Mouse (Mus musculus) MEL (cell line): ENCODE measurements around the gene Cdh16. TPM values are rescaled to one million over a fixed set of nuclear protein-coding genes. Genes with fewer than 3 reads are reported as not detected.
"Not testable (repeated sequence)": the region's sequence is repeated elsewhere in the genome, so short reads cannot be mapped to it uniquely, and the experiment has no call there.

Experiments used
- DNase-seq: peaks from one replicate; pipeline ENCODE4 v3.0.0; 2011; ENCODE audit warnings: low read depth, low spot score
- H3K27ac ChIP-seq: 2 replicates; pipeline ENCODE4 v1.5.1; 2012; ENCODE audit warnings: low read depth, mild to moderate bottlenecking, control low read depth, low read length, moderate library complexity; ENCODE audit not compliant: control insufficient read depth
- H3K27me3 ChIP-seq, 2 experiments: fragments of 150-350 bp in 1 of 2; sonication (generic) in 1 of 2; 2 replicates each; pipeline ENCODE4 v1.6.1; 2012; ENCODE audit warnings: low read length in 2 of 2, mild to moderate bottlenecking in 2 of 2, improper control_type of control experiment in 1 of 2, moderate library complexity in 1 of 2; ENCODE audit not compliant: insufficient read depth in 2 of 2, control insufficient read depth in 1 of 2
- H3K36me3 ChIP-seq, 2 experiments: 2 replicates each; pipeline ENCODE4 v1.6.1; 2012 to 2014; ENCODE audit warnings: low read length in 2 of 2, improper control_type of control experiment in 1 of 2, inconsistent platforms in 1 of 2, mild to moderate bottlenecking in 1 of 2; ENCODE audit not compliant: insufficient read depth in 2 of 2, control insufficient read depth in 1 of 2
- H3K4me1 ChIP-seq, 2 experiments: fragments of 150-350 bp in 1 of 2; sonication (generic) in 1 of 2; 2 replicates each; pipeline ENCODE4 v1.6.1; 2012; ENCODE audit warnings: low read length in 2 of 2, improper control_type of control experiment in 1 of 2, mild to moderate bottlenecking in 1 of 2; ENCODE audit not compliant: insufficient read depth in 2 of 2, control insufficient read depth in 1 of 2
- H3K4me3 ChIP-seq, 2 experiments: fragments of 150-350 bp in 1 of 2; sonication (generic) in 1 of 2; 2 replicates each; pipeline ENCODE4 v1.5.1; 2012; ENCODE audit warnings: low read depth in 2 of 2, low read length in 2 of 2, mild to moderate bottlenecking in 2 of 2, moderate library complexity in 2 of 2, control low read depth in 1 of 2, improper control_type of control experiment in 1 of 2; ENCODE audit not compliant: control insufficient read depth in 1 of 2, insufficient read depth in 1 of 2
- H3K79me2 ChIP-seq: 2 replicates; pipeline ENCODE4 v1.6.1; 2012; ENCODE audit warnings: mild to moderate bottlenecking, low read length, moderate library complexity; ENCODE audit not compliant: control insufficient read depth, poor library complexity, insufficient read depth
- H3K9ac ChIP-seq: 2 replicates; pipeline ENCODE4 v1.6.1; 2012; ENCODE audit warnings: low read depth, mild to moderate bottlenecking, control low read depth, low read length, moderate library complexity; ENCODE audit not compliant: control insufficient read depth, poor library complexity, severe bottlenecking
- H3K9me3 ChIP-seq: fragments of 150-350 bp; sonication (generic); replicated peaks from 2 replicates; pipeline ENCODE4 v1.6.1; 2012; ENCODE audit warnings: mild to moderate bottlenecking, low read length, improper control_type of control experiment, moderate library complexity; ENCODE audit not compliant: insufficient read depth
- BHLHE40 ChIP-seq: IDR thresholded peaks from 2 replicates; pipeline ENCODE4 v1.6.1; 2012; ENCODE audit warnings: low read depth, mild to moderate bottlenecking, inconsistent platforms, low read length, improper control_type of control experiment, borderline replicate concordance
- CHD1 ChIP-seq: IDR thresholded peaks from 2 replicates; pipeline ENCODE4 v1.6.1; 2012; ENCODE audit warnings: low read depth, mild to moderate bottlenecking, inconsistent platforms, low read length, improper control_type of control experiment
- CHD2 ChIP-seq: IDR thresholded peaks from 2 replicates; pipeline ENCODE4 v1.6.1; 2011; ENCODE audit warnings: low read length, improper control_type of control experiment
- CTCF ChIP-seq, 3 experiments: IDR thresholded peaks in 2 of 3; conservative IDR thresholded peaks in 1 of 3; 2 replicates each; pipeline ENCODE4 v1.5.1; 2011 to 2012; ENCODE audit warnings: low read length in 3 of 3, low read depth in 2 of 3, mild to moderate bottlenecking in 2 of 3, improper control_type of control experiment in 1 of 3, inconsistent platforms in 1 of 3, mixed read lengths in 1 of 3, moderate library complexity in 1 of 3; ENCODE audit not compliant: control insufficient read depth in 1 of 3, insufficient read depth in 1 of 3, poor library complexity in 1 of 3, severe bottlenecking in 1 of 3
- E2F4 ChIP-seq: IDR thresholded peaks from 2 replicates; pipeline ENCODE4 v1.6.1; 2011; ENCODE audit warnings: low read depth, low read length, improper control_type of control experiment, borderline replicate concordance
- EP300 ChIP-seq, 2 experiments: IDR thresholded peaks; 2 replicates each; pipeline ENCODE4 v1.6.1; 2011; ENCODE audit warnings: improper control_type of control experiment in 2 of 2, low read length in 2 of 2, low read depth in 1 of 2, mild to moderate bottlenecking in 1 of 2
- ETS1 ChIP-seq: IDR thresholded peaks from 2 replicates; pipeline ENCODE4 v1.6.1; 2012; ENCODE audit warnings: low read depth, mild to moderate bottlenecking, inconsistent platforms, low read length, improper control_type of control experiment, moderate library complexity
- GATA1 ChIP-seq: IDR thresholded peaks from 2 replicates; pipeline ENCODE4 v1.6.1; 2011; ENCODE audit warnings: low read depth, low read length, improper control_type of control experiment
- JUND ChIP-seq: IDR thresholded peaks from 2 replicates; pipeline ENCODE4 v1.6.1; 2011; ENCODE audit warnings: low read depth, mild to moderate bottlenecking, improper control_type of control experiment, low read length
- MAFK ChIP-seq: IDR thresholded peaks from 2 replicates; pipeline ENCODE4 v1.6.1; 2011; ENCODE audit warnings: low read depth, mild to moderate bottlenecking, low read length, improper control_type of control experiment, borderline replicate concordance
- MAX ChIP-seq: IDR thresholded peaks from 2 replicates; pipeline ENCODE4 v1.6.1; 2011; ENCODE audit warnings: low read length, improper control_type of control experiment
- MEF2A ChIP-seq: IDR thresholded peaks from 2 replicates; pipeline ENCODE4 v1.6.1; 2014; ENCODE audit warnings: low read depth, mild to moderate bottlenecking, inconsistent platforms, low read length, improper control_type of control experiment; ENCODE audit not compliant: poor library complexity, insufficient replicate concordance, severe bottlenecking; ENCODE audit errors: extremely low read depth
- MXI1 ChIP-seq: IDR thresholded peaks from 2 replicates; pipeline ENCODE4 v1.6.1; 2011; ENCODE audit warnings: mild to moderate bottlenecking, low read depth, low read length, improper control_type of control experiment
- MYB ChIP-seq: IDR thresholded peaks from 2 replicates; pipeline ENCODE4 v1.6.1; 2011; ENCODE audit warnings: mild to moderate bottlenecking, low read depth, low read length, improper control_type of control experiment
- NELFE ChIP-seq: IDR thresholded peaks from 2 replicates; pipeline ENCODE4 v1.6.1; 2011; ENCODE audit warnings: low read depth, low read length, improper control_type of control experiment
- POLR2A ChIP-seq, 2 experiments: IDR thresholded peaks; 2 replicates each; pipeline ENCODE4 v1.6.1; 2011 to 2012; ENCODE audit warnings: low read length in 2 of 2, mild to moderate bottlenecking in 2 of 2, control low read depth in 1 of 2, improper control_type of control experiment in 1 of 2, low read depth in 1 of 2, moderate library complexity in 1 of 2; ENCODE audit not compliant: control insufficient read depth in 1 of 2, insufficient read depth in 1 of 2, poor library complexity in 1 of 2
- RCOR1 ChIP-seq: IDR thresholded peaks from 2 replicates; pipeline ENCODE4 v1.6.1; 2012; ENCODE audit warnings: low read depth, mild to moderate bottlenecking, inconsistent platforms, low read length, improper control_type of control experiment
- SIN3A ChIP-seq: IDR thresholded peaks from 2 replicates; pipeline ENCODE4 v1.6.1; 2012; ENCODE audit warnings: low read length, improper control_type of control experiment, inconsistent platforms
- USF2 ChIP-seq, 2 experiments: IDR thresholded peaks; 2 replicates each; pipeline ENCODE4 v1.6.1; 2011 to 2012; ENCODE audit warnings: improper control_type of control experiment in 2 of 2, low read length in 2 of 2, borderline replicate concordance in 1 of 2, inconsistent platforms in 1 of 2, low read depth in 1 of 2, mild to moderate bottlenecking in 1 of 2; ENCODE audit not compliant: insufficient read depth in 1 of 2
- ZC3H11A ChIP-seq: IDR thresholded peaks from 2 replicates; pipeline ENCODE4 v1.6.1; 2012; ENCODE audit warnings: low read depth, mild to moderate bottlenecking, inconsistent platforms, low read length, improper control_type of control experiment
- ZKSCAN1 ChIP-seq: IDR thresholded peaks from 2 replicates; pipeline ENCODE4 v1.6.1; 2012; ENCODE audit warnings: low read depth, mild to moderate bottlenecking, inconsistent platforms, low read length, improper control_type of control experiment, moderate library complexity
- ZMIZ1 ChIP-seq: IDR thresholded peaks from 2 replicates; pipeline ENCODE4 v1.6.1; 2012; ENCODE audit warnings: low read depth, mild to moderate bottlenecking, inconsistent platforms, low read length, improper control_type of control experiment, moderate library complexity
- ZNF384 ChIP-seq: IDR thresholded peaks from 2 replicates; pipeline ENCODE4 v1.6.1; 2012; ENCODE audit warnings: low read depth, mild to moderate bottlenecking, inconsistent platforms, low read length, improper control_type of control experiment
- polyA plus RNA-seq, 2 experiments: library from polyadenylated mRNA; stranded (reverse) in 1 of 2; unstranded in 1 of 2; fragments of >175 nt in 1 of 2; fragments of >200 nt in 1 of 2; gene quantifications; 2 replicates each; pipeline versions ENCODE4 v1.2.1 to v1.2.4; 2012; ENCODE audit warnings: low replicate concordance in 2 of 2, low read depth in 1 of 2; ENCODE audit not compliant: insufficient read length in 2 of 2, insufficient read depth in 1 of 2, missing spikeins in 1 of 2
- total RNA-seq: library from RNA; depleted of rRNA; stranded (reverse); fragments of 300-350 nt; gene quantifications from 2 replicates; pipeline ENCODE4 v1.2.3, GENCODE M21; 2012

Gene Cdh16
- total and polyA plus RNA-seq, 3 experiments = 0.45 TPM; not detected in 2

- not testable (repeated sequence) for H3K79me2 ChIP-seq, H3K4me3 ChIP-seq, H3K36me3 ChIP-seq, H3K27me3 ChIP-seq, DNase-seq, H3K9ac ChIP-seq, H3K9me3 ChIP-seq, H3K4me1 ChIP-seq, H3K27ac ChIP-seq
- peak in 2 of 3 experiments; percentile 5 to 32; a peak in 3 of 6 replicates for TF ChIP-seq CTCF (IDR thresholded peaks at IDR 0.05 in 2 of 3, conservative IDR thresholded peaks at IDR 0.05 in 1 of 3; ENCODE audit: control insufficient read depth in 1 of 3, insufficient read depth in 1 of 3, low read depth in 2 of 3, low read length in 3 of 3, poor library complexity in 1 of 3, severe bottlenecking in 1 of 3)
Observed at GRCm38 (mm10) chr8:104577606-104578005, 46.6 kb downstream of the Cdh16 start.

DNA sequence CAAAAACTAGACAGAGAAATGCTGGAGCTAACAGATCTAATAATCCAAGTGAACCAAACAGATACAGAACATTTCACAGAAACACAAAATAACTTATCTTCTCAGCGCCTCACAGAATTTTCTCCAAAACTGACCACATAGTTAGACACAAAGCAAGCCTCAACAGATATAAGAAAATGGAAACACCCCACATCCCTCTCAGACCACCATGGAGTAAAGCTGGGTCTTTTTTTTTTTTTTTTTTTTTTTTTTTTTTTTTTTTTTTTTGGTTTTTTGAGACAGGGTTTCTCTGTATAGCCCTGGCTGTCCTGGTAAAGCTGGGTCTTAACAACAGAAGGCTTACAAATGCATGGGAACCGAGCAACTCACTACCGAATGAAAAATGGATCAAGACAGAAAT, 47.4 kb downstream of the Cdh16 start:
- no peaks in the 10 kb centered on the region for H3K9me3 ChIP-seq
- H3K36me3 ChIP-seq = peaks cover 0 to 3% of the 10 kb centered on the region in 2 experiments; a peak in 1 of 4 replicates
- H3K9ac ChIP-seq = no peak overlapping the region
- no peak overlapping the region for H3K27ac ChIP-seq
- H3K79me2 ChIP-seq = no peaks in the 10 kb centered on the region
- TF ChIP-seq ZMIZ1 (no peak), ZNF384 (peak; percentile 72), USF2 (IDR thresholded peaks at IDR 0.05; ENCODE audit: borderline replicate concordance in 1 of 2, insufficient read depth in 1 of 2, low read depth in 1 of 2, low read length in 2 of 2) (no peak), MAFK (no peak)
- DNase-seq = no peak
- H3K4me1 ChIP-seq = peaks cover 0 to 2% of the 10 kb centered on the region in 2 experiments; a peak in 3 of 4 replicates
- no peak overlapping the region for H3K4me3 ChIP-seq
- no peaks in the 10 kb centered on the region; a peak in 1 of 4 replicates for H3K27me3 ChIP-seq

DNA sequence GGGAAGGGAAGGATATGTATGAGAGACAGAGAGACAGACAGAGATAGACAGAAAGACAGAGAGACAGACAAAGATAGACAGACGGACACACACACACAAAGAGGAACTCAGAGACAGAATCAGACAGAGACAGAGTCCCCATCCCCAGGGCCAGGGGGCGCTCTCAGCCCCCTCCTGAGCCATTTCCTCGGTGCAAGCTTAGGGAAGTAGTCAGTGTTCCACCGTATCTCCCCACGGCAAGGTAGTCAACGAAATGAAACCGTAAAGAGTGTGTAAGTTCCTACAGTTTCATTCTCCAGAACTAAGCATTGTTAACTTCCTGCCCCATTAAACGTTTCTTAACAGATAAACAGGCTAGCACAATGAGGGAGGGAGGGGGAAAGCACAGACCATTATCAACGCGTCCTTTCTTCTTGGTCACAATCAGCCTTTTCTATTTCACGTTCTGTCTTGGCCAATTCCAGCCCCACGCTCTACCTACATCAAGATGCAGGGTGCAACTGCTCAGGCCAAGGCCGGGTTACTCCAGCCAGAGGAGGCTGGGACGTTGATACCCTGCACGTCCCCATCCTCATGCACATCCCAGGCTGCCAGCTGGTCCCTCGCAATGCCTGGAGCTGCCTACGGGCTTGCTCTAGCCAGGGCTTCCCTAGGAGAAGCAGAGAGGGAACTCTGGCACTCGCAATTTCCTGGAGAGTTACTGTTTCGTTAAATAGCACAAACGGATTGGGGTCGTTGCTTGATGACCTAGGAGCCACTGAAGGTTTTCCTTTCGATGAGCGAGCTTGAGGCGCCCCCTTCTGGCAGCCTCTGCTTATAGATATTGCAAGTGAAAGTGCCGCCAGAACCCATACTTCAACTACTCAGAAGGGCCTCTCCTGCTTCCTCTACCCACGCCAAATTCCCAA, 53.5 kb downstream of the Cdh16 start:
- Histone ChIP-seq H3K36me3 (no peaks in the 10 kb centered on the region), H3K27me3 (no peaks in the 10 kb centered on the region), H3K4me1 (peaks cover 0 to 3% of the 10 kb centered on the region in 2 experiments; a peak in 1 of 4 replicates), H3K9me3 (no peaks in the 10 kb centered on the region), H3K9ac (peak overlapping the region; percentile 65), H3K4me3 (peak overlapping the region; percentile 64 to 73), H3K27ac (peak overlapping the region; percentile 79), H3K79me2 (no peaks in the 10 kb centered on the region; the same call in 1 of the 2 replicates)
- peak; percentile 95 for DNase-seq
- TF ChIP-seq BHLHE40 (no peak), ETS1 (no peak), EP300 (IDR thresholded peaks at IDR 0.05; ENCODE audit: low read depth in 1 of 2, low read length in 2 of 2) (no peak), CHD2 (no peak), GATA1 (no peak; the same call in 1 of the 2 replicates), MEF2A (no peak), RCOR1 (no peak), MAX (no peak), MXI1 (peak; percentile 49; the same call in 1 of the 2 replicates), ZNF384 (no peak), POLR2A (IDR thresholded peaks at IDR 0.05; ENCODE audit: control insufficient read depth in 1 of 2, insufficient read depth in 1 of 2, low read depth in 1 of 2, low read length in 2 of 2, poor library complexity in 1 of 2) (peak; percentile 29; a peak in 2 of 4 replicates), ZC3H11A (peak; percentile 53; the same call in 1 of the 2 replicates), JUND (no peak), NELFE (peak; percentile 17; the same call in 1 of the 2 replicates), MYB (no peak), E2F4 (no peak), CHD1 (no peak), ZKSCAN1 (no peak), SIN3A (no peak; the same call in 1 of the 2 replicates)
